Mouse (Mus musculus) E14TG2a.4 (cell line): ENCODE data around the gene Tdrd12.

Experiments used
- H3K27me3 ChIP-seq: 2 replicates; pipeline ENCODE4 v1.6.1; 2014; ENCODE audit warnings: low read length, control low read depth; ENCODE audit not compliant: insufficient read depth
- H3K36me3 ChIP-seq: 2 replicates; pipeline ENCODE4 v1.6.1; 2014; ENCODE audit warnings: low read length, control low read depth; ENCODE audit not compliant: insufficient read depth
- H3K4me1 ChIP-seq: replicated peaks from 2 replicates; pipeline ENCODE4 v1.6.1; 2014; ENCODE audit warnings: low read depth, low read length, control low read depth
- H3K4me3 ChIP-seq: replicated peaks from 2 replicates; pipeline ENCODE4 v1.5.1; 2014; ENCODE audit warnings: mild to moderate bottlenecking, low read length
- H3K9me3 ChIP-seq: 2 replicates; pipeline ENCODE4 v1.6.1; 2014; ENCODE audit warnings: low read length, control low read depth
- CTCF ChIP-seq: conservative IDR thresholded peaks from 2 replicates; pipeline ENCODE4 v1.5.1; 2014; ENCODE audit warnings: low read length
- NANOG ChIP-seq: IDR thresholded peaks from 2 replicates; pipeline ENCODE4 v1.6.1; 2014; ENCODE audit warnings: borderline replicate concordance, low read length, mixed read lengths
- POU5F1 ChIP-seq: IDR thresholded peaks from 2 replicates; pipeline ENCODE4 v1.6.1; 2014; ENCODE audit warnings: low read length, borderline replicate concordance

Gene Tdrd12

GRCm38 (mm10) chr7:35447501-35447900 lies 90.0 kb downstream of the Tdrd12 start:
- Histone ChIP-seq H3K4me3 (peak overlapping the region; percentile 41), H3K9me3 (peaks cover 6% of the 10 kb centered on the region; the same call in 1 of the 2 replicates)
- no peak for TF ChIP-seq NANOG

DNA sequence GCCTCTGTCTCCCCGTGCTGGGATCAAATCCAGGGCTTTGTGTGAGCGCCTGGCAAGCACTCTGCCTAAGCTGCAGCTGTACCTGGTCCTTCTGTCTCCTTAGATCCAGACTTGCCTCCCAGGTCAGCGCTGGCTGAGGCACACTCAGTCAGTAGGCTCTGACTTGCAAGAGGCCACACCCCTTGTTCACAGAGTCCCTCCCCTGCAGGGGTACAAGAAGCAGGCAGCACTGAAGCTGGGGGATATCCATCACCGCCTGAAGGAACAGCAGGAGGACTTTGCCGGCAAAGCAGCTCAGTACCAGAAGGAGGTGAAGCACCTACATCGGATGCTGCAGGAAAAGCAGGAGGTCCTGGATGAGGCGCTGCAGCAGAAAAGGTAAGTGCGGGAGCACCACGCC lies 102.3 kb downstream of the Tdrd12 start:
- Histone ChIP-seq H3K4me1 (peaks cover 35% of the 10 kb centered on the region), H3K36me3 (peaks cover 78% of the 10 kb centered on the region), H3K9me3 (no peaks in the 10 kb centered on the region), H3K4me3 (peak overlapping the region; percentile 37), H3K27me3 (no peaks in the 10 kb centered on the region)
- TF ChIP-seq POU5F1 (no peak), NANOG (no peak), CTCF (no peak)

More at GRCm38 (mm10) chr7:35447501-35447900, 90.0 kb downstream of the Tdrd12 start:
- Histone ChIP-seq H3K27me3 (peaks cover 14% of the 10 kb centered on the region; the same call in 1 of the 2 replicates), H3K36me3 (no peaks in the 10 kb centered on the region), H3K4me1 (peaks cover 44% of the 10 kb centered on the region)

DNA sequence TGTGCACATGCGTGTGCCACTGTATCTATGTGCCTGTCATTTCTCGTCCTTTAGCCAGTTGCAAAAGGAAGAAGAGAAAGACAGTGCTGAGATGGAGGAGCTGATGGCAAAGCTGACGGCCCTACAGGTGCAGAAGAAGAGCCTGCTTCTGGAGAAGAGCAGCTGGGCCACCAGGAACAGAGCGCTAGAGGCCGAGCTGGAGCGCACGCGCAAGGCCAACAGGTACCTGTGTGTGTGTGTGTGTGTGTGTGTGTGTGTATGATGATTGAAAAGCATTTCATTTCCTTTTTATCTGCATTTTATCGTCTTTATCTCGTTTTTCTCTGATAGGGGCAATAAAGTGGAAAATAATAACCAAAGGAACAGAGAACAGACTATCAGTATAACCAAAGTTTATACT lies 109.4 kb downstream of the Tdrd12 start:
- no peaks in the 10 kb centered on the region for H3K9me3 ChIP-seq
- no peaks in the 10 kb centered on the region for H3K4me1 ChIP-seq
- H3K36me3 ChIP-seq = peaks cover 74% of the 10 kb centered on the region
- no peak overlapping the region for H3K4me3 ChIP-seq
- no peaks in the 10 kb centered on the region for H3K27me3 ChIP-seq
- TF ChIP-seq CTCF = no peak
- TF ChIP-seq NANOG = no peak
- no peak for TF ChIP-seq POU5F1

GRCm38 (mm10) chr7:35423071-35423470 lies 114.5 kb downstream of the Tdrd12 start:
- Histone ChIP-seq H3K36me3 (peaks cover 78% of the 10 kb centered on the region), H3K27me3 (no peaks in the 10 kb centered on the region), H3K4me3 (no peak overlapping the region), H3K4me1 (peaks cover 11% of the 10 kb centered on the region), H3K9me3 (no peaks in the 10 kb centered on the region)
- no peak for TF ChIP-seq NANOG
